Mouse (Mus musculus) C2C12 (cell line): ENCODE measurements around the gene H2-DMa.

Experiments
- CEBPB ChIP-seq: IDR thresholded peaks from one replicate; pipeline ENCODE4 v1.6.1; 2011; ENCODE audit warnings: low read depth, mild to moderate bottlenecking, control low read depth, moderate library complexity
- MAX ChIP-seq: IDR thresholded peaks from one replicate; pipeline ENCODE4 v1.6.1; 2011; ENCODE audit warnings: mild to moderate bottlenecking, control low read depth

- no peak for TF ChIP-seq CEBPB
- TF ChIP-seq MAX, result no peak
These were observed 45.8 kb downstream of the H2-DMa start for GRCm38 (mm10) chr17:34165033-34165730.
